Mouse (Mus musculus) heart, embryonic 14.5 days (tissue): ENCODE data around the gene Usp44. TPM values are rescaled to one million over a fixed set of nuclear protein-coding genes. Genes with fewer than 3 reads are reported as not detected.

Experiments used
- ATAC-seq: fragments of 200-750 bp; cut with Nextera tagmentation; 2 replicates; pipeline ENCODE4 v1.8.0; 2017; ENCODE audit warnings: low read depth, moderate TSS enrichment; ENCODE audit not compliant: insufficient number of reproducible peaks, insufficient read depth, low FRiP score
- H3K27ac ChIP-seq, 2 experiments: fragments of 200-500 bp in 1 of 2; fragments of 300-500 bp in 1 of 2; sonication (generic) in 1 of 2; replicated peaks in 1 of 2; 2 replicates each; pipeline ENCODE4 v1.5.1; 2012 to 2014; ENCODE audit warnings: low read depth in 2 of 2, low read length in 2 of 2, control low read depth in 1 of 2, mild to moderate bottlenecking in 1 of 2, mixed read lengths in 1 of 2; ENCODE audit not compliant: control insufficient read depth in 1 of 2, insufficient read depth in 1 of 2
- H3K27me3 ChIP-seq: fragments of 300-500 bp; sonication (generic); 2 replicates; pipeline ENCODE4 v1.6.1; 2014; ENCODE audit warnings: mild to moderate bottlenecking, low read length, control low read depth; ENCODE audit not compliant: control insufficient read depth, insufficient read depth
- H3K36me3 ChIP-seq: fragments of 300-500 bp; sonication (generic); 2 replicates; pipeline ENCODE4 v1.6.1; 2014; ENCODE audit warnings: mild to moderate bottlenecking, control low read depth, low read length, mixed read lengths; ENCODE audit not compliant: control insufficient read depth, insufficient read depth
- H3K4me1 ChIP-seq, 2 experiments: fragments of 200-500 bp in 1 of 2; fragments of 300-500 bp in 1 of 2; sonication (generic) in 1 of 2; 2 replicates each; pipeline ENCODE4 v1.6.1; 2012 to 2014; ENCODE audit warnings: low read length in 2 of 2, control low read depth in 1 of 2, mixed read lengths in 1 of 2; ENCODE audit not compliant: control insufficient read depth in 2 of 2, insufficient read depth in 2 of 2
- H3K4me2 ChIP-seq: fragments of 300-500 bp; sonication (generic); 2 replicates; pipeline ENCODE4 v1.6.1; 2014; ENCODE audit warnings: mild to moderate bottlenecking, low read length
- H3K4me3 ChIP-seq, 2 experiments: fragments of 200-500 bp in 1 of 2; fragments of 300-500 bp in 1 of 2; sonication (generic) in 1 of 2; 2 replicates each; pipeline ENCODE4 v1.5.1; 2012 to 2014; ENCODE audit warnings: low read length in 2 of 2, mild to moderate bottlenecking in 2 of 2, control low read depth in 1 of 2, low read depth in 1 of 2, moderate library complexity in 1 of 2; ENCODE audit not compliant: control insufficient read depth in 1 of 2, insufficient read depth in 1 of 2
- H3K9ac ChIP-seq: fragments of 300-500 bp; sonication (generic); 2 replicates; pipeline ENCODE4 v1.6.1; 2014; ENCODE audit warnings: mild to moderate bottlenecking, low read length
- H3K9me3 ChIP-seq: fragments of 300-500 bp; sonication (generic); 2 replicates; pipeline ENCODE4 v1.6.1; 2016; ENCODE audit warnings: low read length, control low read depth; ENCODE audit not compliant: control insufficient read depth
- WGBS: fragments of 180-500 bp; shearing (Covaris S2); extraction: QIAGEN DNeasy Blood & Tissue Kit; methylation state at CpG from one replicate; pipeline ENCODE4 v1.1.7; 2014; 5-methylcytosine and 5-hydroxymethylcytosine counted together
- polyA plus RNA-seq: library from polyadenylated mRNA; unstranded; fragments of >200 nt; fragmentation: Nextera tagmentation; extraction: Ambion mirVana; gene quantifications from 2 replicates; pipeline ENCODE4 v1.2.1, GENCODE M21; 2014

Gene Usp44
- polyA plus RNA-seq, 1 experiment from 2014 or later = 0.18 TPM

DNA sequence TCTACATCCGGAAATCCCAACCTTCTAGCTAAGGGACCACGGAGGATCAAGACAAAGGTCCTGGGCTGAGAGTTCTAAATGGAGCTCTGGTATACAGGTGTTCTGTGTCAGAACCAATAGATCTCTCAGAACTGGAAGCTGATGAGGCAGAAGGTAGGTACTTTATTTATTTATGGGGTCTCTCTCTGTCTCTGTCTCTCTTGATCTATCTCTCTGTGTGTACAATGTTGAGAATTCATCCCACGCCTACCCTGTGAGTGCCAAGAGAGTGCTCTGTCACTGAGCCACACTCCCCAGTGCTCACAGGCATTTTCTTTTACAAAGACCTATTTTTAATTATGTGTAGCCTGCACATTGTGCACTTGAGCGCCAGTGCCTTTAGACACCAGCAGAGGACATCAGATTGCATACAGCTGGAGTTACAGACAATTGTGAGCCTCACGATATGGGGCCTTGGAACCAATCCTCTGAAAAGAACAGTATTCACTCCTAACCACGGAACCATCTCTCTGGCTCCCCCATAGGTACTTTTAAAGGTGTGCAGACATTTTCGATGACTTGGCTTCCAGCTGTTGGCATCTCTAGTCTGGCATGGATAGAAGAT is 65.8 kb downstream of the Usp44 start, which contains the start of gene Metap2:
Metap2 (minus strand) TSS at position 51 of the 604 bp plus-strand sequence.
- Histone ChIP-seq H3K27me3 (no peaks in the 10 kb centered on the region), H3K9me3 (no peaks in the 10 kb centered on the region), H3K36me3 (no peaks in the 10 kb centered on the region), H3K4me3 (no peak within 1 kb of the TSS), H3K9ac (no peak within 1 kb of the TSS), H3K4me1 (no peaks in the 10 kb centered on the region), H3K4me2 (no peak within 1 kb of the TSS), H3K27ac (no peak within 1 kb of the TSS)
- 67% methylated on average over 7 of the region's 7 CpGs for WGBS
- ATAC-seq = no peak

DNA sequence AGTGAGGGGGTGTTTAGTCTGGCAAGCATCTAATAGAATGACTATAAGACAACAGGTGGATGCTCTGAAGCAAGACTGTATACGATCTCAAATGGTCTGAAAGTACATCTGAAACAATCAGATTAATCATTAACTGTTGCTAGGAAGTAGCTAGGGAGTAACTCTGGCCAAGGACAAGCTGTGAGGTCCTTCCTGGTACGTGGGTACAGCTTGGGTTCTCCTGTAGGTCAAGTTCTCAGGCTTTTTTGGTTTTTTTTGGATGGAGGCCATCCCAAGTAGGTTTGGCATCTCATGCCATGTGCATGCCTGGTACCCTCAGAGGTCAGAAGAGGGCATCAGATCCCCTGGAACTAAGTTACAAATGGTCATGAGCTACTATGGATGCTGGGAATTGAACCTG is 67.9 kb downstream of the Usp44 start:
- H3K27ac ChIP-seq = no peak overlapping the region
- H3K4me1 ChIP-seq = no peaks in the 10 kb centered on the region
- 61% methylated on average over 2 of the region's 2 CpGs for WGBS
- no peaks in the 10 kb centered on the region for H3K27me3 ChIP-seq
- no peak overlapping the region for H3K4me3 ChIP-seq
- no peaks in the 10 kb centered on the region for H3K36me3 ChIP-seq
- ATAC-seq = no peak
- H3K9ac ChIP-seq = no peak overlapping the region
- H3K9me3 ChIP-seq = no peaks in the 10 kb centered on the region
- no peak overlapping the region for H3K4me2 ChIP-seq

DNA sequence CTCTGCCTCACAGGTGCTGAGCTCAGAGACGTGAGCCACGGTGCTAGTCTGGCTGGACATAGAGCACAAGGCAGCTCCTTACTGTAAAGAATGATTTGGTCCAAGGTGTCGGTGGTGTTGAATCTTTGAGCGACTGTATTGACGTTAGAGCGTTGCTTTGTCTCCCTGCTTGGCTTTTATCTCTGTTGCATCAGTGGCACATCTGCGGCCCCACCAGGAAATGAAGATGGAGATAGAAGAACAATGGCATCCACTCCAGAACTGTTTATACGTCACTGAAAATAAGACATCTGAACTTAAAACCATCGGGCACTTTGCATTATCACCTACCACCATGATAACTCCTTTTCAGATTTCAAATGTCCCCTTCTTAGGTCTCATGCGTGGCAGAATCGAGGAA is 68.6 kb downstream of the Usp44 start:
- Histone ChIP-seq H3K9ac (no peak overlapping the region), H3K36me3 (no peaks in the 10 kb centered on the region), H3K4me3 (no peak overlapping the region), H3K27me3 (no peaks in the 10 kb centered on the region), H3K4me2 (no peak overlapping the region), H3K4me1 (no peaks in the 10 kb centered on the region), H3K9me3 (no peaks in the 10 kb centered on the region), H3K27ac (no peak overlapping the region)
- WGBS = 70% methylated on average over 11 of the region's 11 CpGs
- no peak for ATAC-seq

DNA sequence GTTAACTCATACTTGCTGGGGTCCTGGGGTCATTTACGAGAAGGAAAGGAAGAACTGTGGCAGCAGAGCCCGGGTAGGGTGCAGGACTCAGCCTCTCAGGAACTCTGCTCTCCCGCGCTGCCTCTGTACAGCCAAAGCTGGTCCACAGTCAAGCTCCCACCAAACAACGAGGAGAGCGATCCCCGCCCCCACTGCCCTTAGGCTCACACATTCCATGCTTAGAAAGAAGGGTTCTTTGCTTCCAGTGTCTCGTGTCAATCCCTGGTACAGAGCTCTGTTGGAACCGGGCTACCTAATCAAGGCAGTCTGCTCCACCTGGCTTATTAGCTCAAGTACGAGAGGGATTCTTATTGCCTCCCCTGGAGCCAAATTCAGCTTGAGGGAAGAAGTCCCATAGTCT is 76.0 kb downstream of the Usp44 start:
- H3K4me2 ChIP-seq = no peak overlapping the region
- no peak overlapping the region for H3K4me3 ChIP-seq
- no peak for ATAC-seq
- H3K27ac ChIP-seq = no peak overlapping the region
- no peaks in the 10 kb centered on the region; a peak in 1 of 4 replicates for H3K4me1 ChIP-seq
- no peak overlapping the region for H3K9ac ChIP-seq
- WGBS = 56% methylated on average over 10 of the region's 10 CpGs
- H3K9me3 ChIP-seq = no peaks in the 10 kb centered on the region
- H3K27me3 ChIP-seq = no peaks in the 10 kb centered on the region
- H3K36me3 ChIP-seq = no peaks in the 10 kb centered on the region

Other genes with a start within 250 kb of the Usp44 start
- 77.0 and 77.4 TPM in 2 replicates for gene Snrpf, start 241.8 kb upstream of the Usp44 start, polyA plus RNA-seq
- gene Ntn4, start 190.9 kb upstream of the Usp44 start, polyA plus RNA-seq = 3.1 and 3.2 TPM in 2 replicates
- gene Metap2, start 65.5 kb downstream of the Usp44 start, polyA plus RNA-seq = 158 and 159 TPM in 2 replicates
- gene Vezt, start 204.3 kb downstream of the Usp44 start, polyA plus RNA-seq = 22.5 and 25.7 TPM in 2 replicates
- gene Fgd6, start 204.4 kb downstream of the Usp44 start, polyA plus RNA-seq = 2.7 and 3.9 TPM in 2 replicates